ENCODE assay signal across 8 mouse cellular contexts in genomic region chrX:11935337-11935736, GRCm38 (mm10).
DNase-seq lines count a peak whose midpoint lies in the region; ATAC-seq lines count a peak whose summit lies in the region.

No protein-coding gene starts in this region.

- no peaks in the 10 kb centered on the region for H3K27me3 ChIP-seq in forebrain, embryonic 14.5 days (replicated peaks; ENCODE audit: control insufficient read depth, insufficient read depth, low read length)
- H3K27me3 ChIP-seq in forebrain, embryonic 11.5 days (ENCODE audit: control insufficient read depth, insufficient read depth, low read length), result no peaks in the 10 kb centered on the region
- H3K27me3 ChIP-seq in forebrain, embryonic 15.5 days, result no peaks in the 10 kb centered on the region

- H3K27ac ChIP-seq in forebrain, embryonic 14.5 days (ENCODE audit: low read depth, low read length), result no peak overlapping the region
- H3K27ac ChIP-seq in forebrain, embryonic 11.5 days (ENCODE audit: low read depth, low read length), result no peak overlapping the region
- H3K27ac ChIP-seq in forebrain, embryonic 15.5 days (replicated peaks), result no peak overlapping the region

- H3K9me3 ChIP-seq in forebrain, embryonic 14.5 days (replicated peaks; ENCODE audit: control insufficient read depth, low read length), result no peaks in the 10 kb centered on the region
- H3K9me3 ChIP-seq in forebrain, embryonic 11.5 days (ENCODE audit: control insufficient read depth, low read length), result no peaks in the 10 kb centered on the region
- H3K9me3 ChIP-seq in forebrain, embryonic 15.5 days, result no peaks in the 10 kb centered on the region

- no peak overlapping the region for H3K4me3 ChIP-seq in forebrain, embryonic 14.5 days (ENCODE audit: low read depth, low read length)
- no peak overlapping the region for H3K4me3 ChIP-seq in forebrain, embryonic 11.5 days (ENCODE audit: low read depth, low read length)
- no peak overlapping the region for H3K4me3 ChIP-seq in forebrain, embryonic 15.5 days

- H3K36me3 ChIP-seq in forebrain, embryonic 14.5 days (ENCODE audit: control insufficient read depth, insufficient read depth, low read length), result no peaks in the 10 kb centered on the region
- H3K36me3 ChIP-seq in forebrain, embryonic 11.5 days (ENCODE audit: control insufficient read depth, insufficient read depth, low read length), result no peaks in the 10 kb centered on the region
- no peaks in the 10 kb centered on the region for H3K36me3 ChIP-seq in forebrain, embryonic 15.5 days

- H3K4me2 ChIP-seq in forebrain, embryonic 14.5 days (ENCODE audit: low read length), result no peak overlapping the region
- no peak overlapping the region for H3K4me2 ChIP-seq in forebrain, embryonic 11.5 days (ENCODE audit: low read depth, low read length, severe bottlenecking)
- H3K4me2 ChIP-seq in forebrain, embryonic 15.5 days (replicated peaks), result no peak overlapping the region

- WGBS in forebrain, embryonic 14.5 days, result 45% methylated on average over 5 of the region's 5 CpGs
- WGBS in forebrain, embryonic 11.5 days, result 77% methylated on average over 5 of the region's 5 CpGs
- 28% methylated on average over 5 of the region's 5 CpGs for WGBS in forebrain, embryonic 15.5 days

- peak; percentile 67 for DNase-seq in forebrain, embryonic 14.5 days (ENCODE audit: low spot score)
- DNase-seq in forebrain, embryonic 11.5 days (ENCODE audit: low spot score), result no peak
- DNase-seq in right cerebral cortex, adult 2 months (ENCODE audit: low spot score in 2 of 2), result peak; percentile 22 to 29
- no peak for DNase-seq in right cerebral cortex, postnatal 25 days
- peak; percentile 54 to 68 for DNase-seq in kidney, adult 8-10 months
- DNase-seq in right cerebral cortex, postnatal 4 days, result peak; percentile 50

- H3K9ac ChIP-seq in forebrain, embryonic 14.5 days (ENCODE audit: low read length), result no peak overlapping the region
- no peak overlapping the region for H3K9ac ChIP-seq in forebrain, embryonic 11.5 days (ENCODE audit: low read length)
- no peak overlapping the region for H3K9ac ChIP-seq in forebrain, embryonic 15.5 days (replicated peaks)

- H3K4me1 ChIP-seq in forebrain, embryonic 14.5 days (ENCODE audit: control insufficient read depth, insufficient read depth, low read length), result no peaks in the 10 kb centered on the region
- no peaks in the 10 kb centered on the region for H3K4me1 ChIP-seq in forebrain, embryonic 11.5 days (replicated peaks; ENCODE audit: control insufficient read depth, insufficient read depth, low read length)
- no peaks in the 10 kb centered on the region for H3K4me1 ChIP-seq in forebrain, embryonic 15.5 days

- ATAC-seq in forebrain, embryonic 14.5 days, result no peak
- ATAC-seq in forebrain, embryonic 11.5 days (replicated peaks; ENCODE audit: low FRiP score), result no peak
- no peak for ATAC-seq in inflammation-experienced regulatory T-cells, adult 6 months
- ATAC-seq in forebrain, embryonic 15.5 days (replicated peaks), result no peak

Comparison
In these comparisons a context has a peak if more than half of its experiments do, and no peak if none do; other contexts are left out.
1. DNase-seq: peak in forebrain, embryonic 14.5 days (single experiment), right cerebral cortex, adult 2 months (2 of 2), kidney, adult 8-10 months (2 of 2) and right cerebral cortex, postnatal 4 days (single experiment); none in forebrain, embryonic 11.5 days (single experiment) and right cerebral cortex, postnatal 25 days (single experiment).